Mouse (Mus musculus) retina, embryonic 14.5 days (tissue): ENCODE measurements around the gene Creb5.
A peak's percentile ranks its signal among the peaks of the same experiment; 100 is the strongest.

Experiments
- DNase-seq: peaks from one replicate; pipeline ENCODE4 v3.0.0-alpha.2; 2015; ENCODE audit warnings: low spot score

Creb5 gene

GRCm38 (mm10) chr6:53429891-53430290 is 142.8 kb downstream of the Creb5 start:
- no peak for DNase-seq

GRCm38 (mm10) chr6:53445862-53446460 is 158.9 kb downstream of the Creb5 start:
- DNase-seq: no peak

- no peak for DNase-seq
Observed at GRCm38 (mm10) chr6:53447479-53447878, 160.4 kb downstream of the Creb5 start.

GRCm38 (mm10) chr6:53448317-53448870 is 161.3 kb downstream of the Creb5 start:
- DNase-seq: no peak

- no peak for DNase-seq
Observed at GRCm38 (mm10) chr6:53449437-53450173, 162.5 kb downstream of the Creb5 start.

GRCm38 (mm10) chr6:53450494-53450893 is 163.4 kb downstream of the Creb5 start:
- no peak for DNase-seq

GRCm38 (mm10) chr6:53452240-53452639 is 165.2 kb downstream of the Creb5 start:
- DNase-seq: no peak

- no peak for DNase-seq
Observed at GRCm38 (mm10) chr6:53455442-53455841, 168.4 kb downstream of the Creb5 start.

GRCm38 (mm10) chr6:53456111-53456510 is 169.0 kb downstream of the Creb5 start:
- no peak for DNase-seq

GRCm38 (mm10) chr6:53459995-53460747 is 173.1 kb downstream of the Creb5 start:
- DNase-seq: no peak

- no peak for DNase-seq
Observed at GRCm38 (mm10) chr6:53461056-53461455, 174.0 kb downstream of the Creb5 start.

GRCm38 (mm10) chr6:53461775-53462770 is 175.0 kb downstream of the Creb5 start:
- DNase-seq: peak; percentile 16

GRCm38 (mm10) chr6:53462802-53463201 is 175.7 kb downstream of the Creb5 start:
- DNase-seq: no peak

- no peak for DNase-seq
Observed at GRCm38 (mm10) chr6:53463261-53463813, 176.3 kb downstream of the Creb5 start.

- no peak for DNase-seq
Observed at GRCm38 (mm10) chr6:53469204-53469603, 182.1 kb downstream of the Creb5 start.

- no peak for DNase-seq
Observed at GRCm38 (mm10) chr6:53469703-53470102, 182.6 kb downstream of the Creb5 start.

GRCm38 (mm10) chr6:53470559-53470958 is 183.5 kb downstream of the Creb5 start:
- no peak for DNase-seq

GRCm38 (mm10) chr6:53470999-53471591 is 184.0 kb downstream of the Creb5 start:
- no peak for DNase-seq

GRCm38 (mm10) chr6:53472751-53473150 is 185.7 kb downstream of the Creb5 start:
- DNase-seq: no peak

GRCm38 (mm10) chr6:53477501-53477900 is 190.4 kb downstream of the Creb5 start:
- DNase-seq: no peak

GRCm38 (mm10) chr6:53490917-53491316 is 203.8 kb downstream of the Creb5 start:
- no peak for DNase-seq
